Mouse (Mus musculus): ENCODE measurements at regions not wholly inside any gene's neighbourhood (a gene's known extent, or its start where the extent isn't known, plus 50 kb on each side); places are given as distances from the start of the nearest gene placed in this dataset.

DNA sequence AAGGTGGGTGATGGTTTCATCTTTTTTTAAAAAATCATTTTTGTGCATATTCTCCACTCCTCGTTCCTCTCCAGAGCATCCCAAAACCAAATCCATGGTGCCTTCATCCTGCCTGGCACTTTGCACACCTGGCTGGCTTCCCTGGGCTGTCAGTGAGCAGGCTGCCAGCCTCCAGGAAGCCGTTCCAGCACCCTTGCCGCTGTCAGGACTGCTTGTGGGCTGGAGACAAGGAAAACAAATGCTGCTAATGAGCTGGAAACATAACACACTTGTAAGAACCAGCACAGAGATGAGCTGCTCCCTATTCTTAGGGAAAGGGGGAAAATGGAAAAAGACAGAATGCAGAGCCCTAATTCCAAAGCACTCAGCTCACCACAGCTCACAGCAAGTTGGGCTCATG lies 383.5 kb upstream of the Gria1 start:
- Histone ChIP-seq H3K4me3 (replicated peaks in 1 of 3; ENCODE audit: low read depth in 2 of 3, low read length in 2 of 3, poor library complexity in 1 of 3) (no peak overlapping the region), H3K27me3 (replicated peaks) (no peaks in the 10 kb centered on the region), H3K27ac (ENCODE audit: insufficient read depth, low read depth) (no peak overlapping the region), H3K79me2 (replicated peaks; ENCODE audit: control insufficient read depth, extremely low read depth, insufficient read depth, poor library complexity, severe bottlenecking) (no peaks in the 10 kb centered on the region), H3K9me3 (replicated peaks; ENCODE audit: low read length) (peaks cover 55% of the 10 kb centered on the region), H3K4me1 (ENCODE audit: control insufficient read depth in 1 of 2, insufficient read depth in 2 of 2) (no peaks in the 10 kb centered on the region), H3K9ac (ENCODE audit: insufficient read depth, low read depth) (no peak overlapping the region), H3K4me2 (ENCODE audit: insufficient read depth, low read depth, poor library complexity, severe bottlenecking) (no peak overlapping the region), H3K36me3 (replicated peaks in 1 of 2; ENCODE audit: control insufficient read depth in 1 of 2, insufficient read depth in 1 of 2, low read length in 1 of 2) (no peaks in the 10 kb centered on the region)
- in situ Hi-C loops (cut with MboI; ENCODE audit: low pct_ligation_motif_present, low pct_unique_long_range_greater_than_20kb, low sequenced_read_pairs) (no loop called here), dilution Hi-C loops (cut with MboI; ENCODE audit: extremely low pct_ligation_motif_present, extremely low pct_unique_long_range_greater_than_20kb, low sequenced_read_pairs) (no loop called here)
- DNase-seq (ENCODE audit: extremely low read depth), result no peak
- TF ChIP-seq NELFE (IDR thresholded peaks at IDR 0.05; ENCODE audit: low read depth, low read length), result no peak
- no peak for TF ChIP-seq EP300 (IDR thresholded peaks at IDR 0.05; ENCODE audit: low read length)
- TF ChIP-seq CHD1 (IDR thresholded peaks at IDR 0.05; ENCODE audit: low read depth, low read length), result no peak
- no peak for TF ChIP-seq ZKSCAN1 (IDR thresholded peaks at IDR 0.05; ENCODE audit: borderline replicate concordance, low read depth, low read length)
- no peak for TF ChIP-seq BHLHE40 (IDR thresholded peaks at IDR 0.05; ENCODE audit: low read depth, low read length)
- no peak for TF ChIP-seq JUND (conservative IDR thresholded peaks at IDR 0.05; ENCODE audit: low read depth, low read length)
- TF ChIP-seq JUN (IDR thresholded peaks at IDR 0.05; ENCODE audit: insufficient read depth, low read depth, low read length), result no peak
- TF ChIP-seq MEF2A (IDR thresholded peaks at IDR 0.05; ENCODE audit: borderline replicate concordance, low read depth, low read length), result no peak
- no peak for TF ChIP-seq CHD2 (IDR thresholded peaks at IDR 0.05; ENCODE audit: low read length)
- no peak for TF ChIP-seq MAX (IDR thresholded peaks at IDR 0.05; ENCODE audit: low read length)
- TF ChIP-seq TCF12 (IDR thresholded peaks at IDR 0.05; ENCODE audit: low read depth, low read length), result no peak
- TF ChIP-seq ZMIZ1 (IDR thresholded peaks at IDR 0.05; ENCODE audit: low read depth, low read length), result no peak
- no peak for TF ChIP-seq SIN3A (IDR thresholded peaks at IDR 0.05; ENCODE audit: low read length)

DNA sequence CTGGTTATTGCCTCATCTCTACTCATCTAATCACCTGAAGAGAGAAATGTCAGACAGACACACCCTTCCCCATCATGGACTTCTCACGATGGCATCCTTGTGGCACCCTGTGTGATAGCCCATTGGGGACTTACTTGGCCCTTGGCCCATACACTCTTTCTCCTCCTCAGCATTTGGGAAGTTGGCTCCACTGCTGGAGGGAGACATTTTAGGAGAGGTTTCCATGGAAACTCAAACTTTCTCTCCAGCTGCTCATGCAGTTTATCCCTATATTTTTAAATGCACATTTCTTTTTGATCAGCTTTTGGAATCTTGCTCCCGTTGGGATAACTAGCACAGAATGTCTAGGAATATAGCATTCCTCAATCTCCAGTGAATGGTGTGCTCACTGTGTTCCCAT lies 377.7 kb upstream of the Gria1 start:
- Histone ChIP-seq H3K4me3 (replicated peaks in 1 of 3; ENCODE audit: low read depth in 2 of 3, low read length in 2 of 3, poor library complexity in 1 of 3) (no peak overlapping the region), H3K9ac (ENCODE audit: insufficient read depth, low read depth) (no peak overlapping the region), H3K9me3 (replicated peaks; ENCODE audit: low read length) (peaks cover 63% of the 10 kb centered on the region), H3K36me3 (replicated peaks in 1 of 2; ENCODE audit: control insufficient read depth in 1 of 2, insufficient read depth in 1 of 2, low read length in 1 of 2) (no peaks in the 10 kb centered on the region), H3K27me3 (replicated peaks) (no peaks in the 10 kb centered on the region), H3K79me2 (replicated peaks; ENCODE audit: control insufficient read depth, extremely low read depth, insufficient read depth, poor library complexity, severe bottlenecking) (no peaks in the 10 kb centered on the region), H3K27ac (ENCODE audit: insufficient read depth, low read depth) (no peak overlapping the region), H3K4me2 (ENCODE audit: insufficient read depth, low read depth, poor library complexity, severe bottlenecking) (no peak overlapping the region), H3K4me1 (ENCODE audit: control insufficient read depth in 1 of 2, insufficient read depth in 2 of 2) (no peaks in the 10 kb centered on the region)
- DNase-seq (ENCODE audit: extremely low read depth), result no peak
- TF ChIP-seq RCOR1 (conservative IDR thresholded peaks at IDR 0.05; ENCODE audit: low read depth, low read length) (no peak), NRF1 (IDR thresholded peaks at IDR 0.05; ENCODE audit: low read depth, low read length) (no peak), USF2 (conservative IDR thresholded peaks at IDR 0.05; ENCODE audit: low read depth, low read length) (no peak), UBTF (IDR thresholded peaks at IDR 0.05; ENCODE audit: low read depth, low read length) (no peak), EP300 (IDR thresholded peaks at IDR 0.05; ENCODE audit: low read length) (no peak), HCFC1 (IDR thresholded peaks at IDR 0.05; ENCODE audit: low read depth, low read length) (no peak), MYC (IDR thresholded peaks at IDR 0.05; ENCODE audit: low read depth, low read length) (no peak), CTCF (conservative IDR thresholded peaks at IDR 0.05 in 1 of 2, IDR thresholded peaks at IDR 0.05 in 1 of 2; ENCODE audit: low read depth in 2 of 2, low read length in 2 of 2) (no peak), TCF12 (IDR thresholded peaks at IDR 0.05; ENCODE audit: low read depth, low read length) (no peak), ZMIZ1 (IDR thresholded peaks at IDR 0.05; ENCODE audit: low read depth, low read length) (no peak), ZNF384 (IDR thresholded peaks at IDR 0.05; ENCODE audit: low read depth, low read length) (no peak), USF1 (IDR thresholded peaks at IDR 0.05; ENCODE audit: low read depth, low read length) (no peak), PAX5 (IDR thresholded peaks at IDR 0.05; ENCODE audit: low read length) (no peak), MXI1 (IDR thresholded peaks at IDR 0.05; ENCODE audit: low read depth, low read length) (no peak)
- in situ Hi-C loops (cut with MboI; ENCODE audit: low pct_ligation_motif_present, low pct_unique_long_range_greater_than_20kb, low sequenced_read_pairs), result no loop called here
- dilution Hi-C loops (cut with MboI; ENCODE audit: extremely low pct_ligation_motif_present, extremely low pct_unique_long_range_greater_than_20kb, low sequenced_read_pairs), result no loop called here
